Mouse (Mus musculus) T-helper 1 cell (primary cell): ENCODE measurements around the gene Gm26897.

Experiments used
- in situ Hi-C: fragments of 300-600 bp; cut with MboI, MseI; formaldehyde crosslinking; loops from one replicate; pipeline ENCODE4 v1.15.1; 2025; ENCODE audit warnings: high pct_unique_total_duplicates

The Gm26897 gene

DNA sequence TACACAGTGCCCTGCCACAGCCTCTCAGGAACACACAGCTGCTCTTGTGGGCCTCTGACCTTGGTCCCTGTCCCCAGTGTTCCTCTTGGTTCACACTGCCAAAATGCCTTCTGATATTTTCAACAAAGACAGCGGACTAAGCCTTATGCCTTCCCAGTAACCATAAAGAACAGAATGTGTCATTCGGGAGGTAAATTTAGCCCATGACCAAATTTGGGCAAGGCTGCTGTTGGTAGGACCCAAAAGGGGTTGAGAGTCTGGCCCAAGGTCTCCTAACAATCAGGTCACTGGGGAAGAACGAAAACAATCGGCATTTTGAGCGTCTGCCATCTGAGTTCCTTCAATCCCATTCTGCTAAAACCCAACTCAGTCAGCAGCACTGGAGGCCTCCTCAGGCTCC lies 15.9 kb downstream of the Gm26897 start:
- in situ Hi-C loops = no loop called here

DNA sequence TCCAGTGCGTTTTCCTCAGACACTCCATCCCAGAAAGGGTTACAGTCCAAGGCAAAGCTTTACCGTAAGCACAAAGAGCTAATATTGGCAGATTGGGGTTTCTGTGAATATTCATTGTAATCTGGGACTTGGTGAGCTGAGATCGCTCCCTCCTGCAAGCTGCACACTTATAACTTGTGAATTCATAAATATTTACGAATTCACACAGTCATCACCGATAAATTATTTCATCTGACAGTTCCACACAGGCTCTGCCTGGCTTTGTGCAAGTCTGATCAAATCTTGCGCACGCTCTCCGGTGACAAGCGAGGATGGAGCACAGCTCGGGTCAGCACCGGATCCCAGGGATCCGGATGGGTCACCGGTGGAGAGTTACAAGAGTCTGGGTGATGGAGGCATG lies 16.4 kb downstream of the Gm26897 start:
- in situ Hi-C loops = no loop called here

DNA sequence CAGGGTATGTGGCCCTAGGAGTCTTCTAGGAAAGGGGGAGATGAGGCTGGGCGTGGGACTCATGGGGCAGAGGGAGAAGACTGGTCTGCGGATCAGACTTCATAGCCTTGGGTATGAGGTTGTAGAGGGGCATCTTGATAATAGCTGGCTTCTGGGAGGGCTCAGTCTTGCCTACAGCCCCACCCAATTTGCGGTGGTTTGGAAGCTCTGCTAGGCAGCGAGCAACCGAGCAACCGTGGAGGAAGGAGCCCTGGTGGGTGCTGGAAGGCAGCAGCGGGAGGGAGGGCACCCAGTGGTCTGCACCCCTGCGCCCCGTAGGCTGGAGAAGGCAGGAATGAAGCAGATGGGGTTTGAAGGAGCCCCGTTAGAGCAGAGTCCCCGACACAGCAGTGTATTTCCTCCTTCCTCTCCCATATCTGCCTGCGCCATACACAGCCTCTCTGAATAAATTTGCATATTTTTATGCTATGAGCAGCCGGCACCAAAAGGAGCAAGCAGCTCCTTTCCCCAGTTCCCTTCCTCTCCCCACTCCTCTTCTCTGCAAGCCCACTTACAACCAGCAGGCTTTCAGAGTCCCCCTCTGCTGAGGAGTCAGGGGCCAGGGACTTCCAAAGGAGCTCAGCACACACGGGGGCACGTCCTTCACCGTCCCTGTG lies 20.9 kb downstream of the Gm26897 start:
- in situ Hi-C loops = no loop called here

DNA sequence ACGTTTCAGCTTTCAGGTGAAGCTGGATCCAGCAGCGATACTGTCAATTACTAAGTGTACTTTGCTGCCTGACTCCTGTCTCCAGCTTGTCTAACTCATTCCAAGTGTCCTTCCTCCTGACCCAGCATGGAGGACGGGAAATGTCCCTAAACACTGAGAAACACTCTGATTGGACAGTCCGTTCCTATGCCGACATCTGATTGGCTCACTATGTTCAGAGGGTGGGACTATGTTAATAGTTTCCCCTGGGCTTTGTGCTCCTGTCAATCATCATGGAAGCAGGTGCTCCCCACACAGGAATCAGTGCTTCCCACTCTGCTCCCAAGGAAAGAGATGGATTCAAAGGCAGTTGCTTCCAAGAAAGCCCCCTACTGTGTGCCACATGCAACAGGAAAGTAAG lies 21.6 kb downstream of the Gm26897 start:
- in situ Hi-C loops = no loop called here

DNA sequence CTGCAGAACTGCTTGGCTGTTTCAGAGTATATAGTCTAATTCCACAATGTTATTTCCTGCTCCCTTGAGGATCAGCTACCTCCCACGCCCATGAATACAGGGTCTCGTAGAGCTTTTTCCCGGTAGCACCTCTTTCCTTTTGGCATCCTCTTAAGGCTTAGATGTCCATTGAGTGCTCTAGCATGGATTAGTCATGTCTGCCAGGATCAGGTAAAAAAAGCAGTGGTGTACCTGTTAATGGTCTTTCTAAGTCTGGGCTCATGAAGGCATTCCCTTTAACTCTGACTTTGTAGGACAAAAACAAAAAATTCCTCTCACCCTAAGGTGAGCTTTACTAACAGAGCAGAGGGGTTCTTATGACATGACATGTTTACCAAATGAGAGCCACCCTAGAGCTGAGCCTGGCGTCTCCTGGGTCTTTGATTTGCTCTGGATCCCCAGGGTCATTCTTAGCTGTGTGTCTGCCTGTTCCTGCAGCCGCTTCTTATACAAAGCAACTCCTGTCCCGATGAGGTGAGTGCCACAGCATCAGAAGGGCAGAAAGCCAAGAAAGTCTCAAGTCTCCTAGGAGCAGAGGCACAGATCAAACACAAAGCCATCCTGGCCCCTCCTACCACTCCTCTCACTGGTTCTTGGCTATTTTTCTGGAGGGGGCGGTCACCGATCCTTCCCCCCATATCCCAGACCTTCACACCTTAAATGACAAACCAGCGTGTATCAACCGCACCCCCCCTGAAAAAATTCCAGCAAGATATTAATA lies 27.2 kb downstream of the Gm26897 start:
- in situ Hi-C loops = no loop called here

DNA sequence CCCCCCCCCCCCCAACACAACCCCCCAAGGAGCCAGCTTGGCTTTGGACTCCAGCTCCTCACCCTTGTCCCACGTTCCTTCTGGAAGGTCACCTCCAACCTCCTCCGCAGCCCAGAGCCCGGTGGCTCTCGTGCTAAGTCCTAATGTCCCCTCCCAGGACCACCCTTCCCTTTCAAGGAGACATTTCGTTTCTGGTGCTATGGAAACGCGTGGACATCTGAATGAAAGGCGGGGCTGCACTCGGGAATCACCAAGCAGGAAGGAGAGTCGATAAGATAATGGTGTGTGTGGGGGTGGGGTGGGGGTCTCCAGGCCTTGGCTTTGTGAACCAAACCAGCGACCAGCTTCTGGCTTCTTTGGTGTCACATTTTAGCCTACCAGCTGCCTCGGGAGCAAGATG lies 27.9 kb downstream of the Gm26897 start:
- in situ Hi-C loops = no loop called here

DNA sequence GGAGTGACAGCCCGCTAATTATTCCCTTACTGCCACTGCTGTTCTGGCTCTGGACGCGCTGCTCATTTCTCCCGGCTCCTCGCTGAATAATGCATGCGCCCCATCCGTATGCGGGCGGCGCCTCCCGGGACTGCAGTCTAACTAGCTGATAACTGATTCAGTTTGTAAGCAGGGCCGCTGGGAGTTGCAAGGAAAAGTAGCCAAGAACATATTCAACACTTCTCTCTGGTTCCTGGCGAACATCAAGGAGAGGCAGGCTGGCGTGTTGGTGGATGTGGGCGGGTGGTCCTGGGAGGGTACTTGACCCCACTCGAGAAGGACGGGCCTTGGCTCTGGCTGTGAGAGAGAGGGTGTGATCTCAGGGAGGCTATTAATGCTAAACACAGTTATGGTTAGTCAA lies 28.4 kb downstream of the Gm26897 start:
- in situ Hi-C loops = no loop called here

DNA sequence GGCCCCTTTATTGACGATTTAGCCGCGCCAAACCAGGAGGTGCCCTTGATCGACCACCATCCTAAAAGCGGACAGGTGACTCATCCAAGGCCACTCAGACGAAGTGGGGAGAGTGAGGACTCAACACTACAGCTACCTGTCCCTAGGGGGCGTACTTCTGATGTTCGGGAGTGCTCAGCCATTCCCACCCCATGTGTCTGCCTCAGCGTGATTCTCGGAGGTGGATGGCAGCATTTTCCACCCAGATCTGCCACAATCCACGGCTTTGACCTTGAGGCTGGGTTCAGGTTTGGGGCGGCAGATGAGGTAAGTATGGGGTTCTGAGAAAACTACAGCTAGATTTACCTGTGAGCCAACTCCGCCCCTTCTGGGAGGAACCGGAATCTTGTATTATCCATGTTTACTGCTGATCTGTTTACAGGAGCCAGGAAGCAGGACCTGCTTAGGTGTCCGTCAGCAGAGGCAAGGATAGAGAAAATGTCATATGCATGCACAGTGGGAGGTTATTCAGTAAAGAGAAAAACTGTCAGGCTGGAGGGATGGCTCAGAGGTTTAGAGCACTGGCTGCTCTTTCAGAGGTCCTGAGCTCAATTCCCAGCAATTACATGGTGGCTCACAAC lies 32.1 kb downstream of the Gm26897 start:
- in situ Hi-C loops = no loop called here

DNA sequence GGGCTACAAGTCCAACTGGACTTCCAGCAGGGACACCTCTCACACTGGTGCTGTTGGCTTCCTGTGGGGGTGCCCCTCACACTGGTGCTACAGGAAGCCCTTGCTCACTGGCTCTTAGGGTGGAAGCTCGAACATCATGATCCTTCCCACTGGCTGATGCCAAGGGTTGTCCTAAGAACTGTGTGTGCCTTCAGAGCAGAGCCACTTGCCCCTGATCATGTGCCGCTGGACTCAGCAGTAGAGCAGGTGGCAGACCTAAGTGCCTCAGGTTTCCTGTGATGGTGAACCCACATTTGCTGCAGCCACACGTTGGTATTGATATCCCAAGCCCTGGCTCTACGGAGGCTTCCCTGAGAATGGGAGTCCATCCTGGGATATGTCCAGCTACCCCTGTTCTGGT lies 33.0 kb downstream of the Gm26897 start:
- in situ Hi-C loops = no loop called here

DNA sequence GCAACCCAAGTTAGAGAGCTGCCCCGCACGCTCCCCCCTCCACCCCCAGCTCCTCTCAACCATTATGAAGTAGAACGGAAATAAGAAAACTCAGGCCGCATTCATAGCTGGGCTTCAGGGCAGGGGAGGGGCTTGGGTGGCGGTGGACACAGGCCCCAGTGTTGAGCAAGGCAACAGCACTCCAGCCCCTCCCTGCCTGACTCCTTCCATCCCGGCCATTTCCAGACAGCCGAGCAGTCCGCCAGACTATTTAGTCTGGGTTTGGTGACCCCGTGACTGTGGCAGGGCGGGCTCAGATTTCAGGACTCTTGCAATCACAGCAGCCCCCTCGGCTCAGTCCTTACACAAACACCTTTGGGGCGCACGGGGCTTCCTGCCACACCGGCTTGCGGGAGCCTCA lies 36.5 kb downstream of the Gm26897 start:
- in situ Hi-C loops = no loop called here

DNA sequence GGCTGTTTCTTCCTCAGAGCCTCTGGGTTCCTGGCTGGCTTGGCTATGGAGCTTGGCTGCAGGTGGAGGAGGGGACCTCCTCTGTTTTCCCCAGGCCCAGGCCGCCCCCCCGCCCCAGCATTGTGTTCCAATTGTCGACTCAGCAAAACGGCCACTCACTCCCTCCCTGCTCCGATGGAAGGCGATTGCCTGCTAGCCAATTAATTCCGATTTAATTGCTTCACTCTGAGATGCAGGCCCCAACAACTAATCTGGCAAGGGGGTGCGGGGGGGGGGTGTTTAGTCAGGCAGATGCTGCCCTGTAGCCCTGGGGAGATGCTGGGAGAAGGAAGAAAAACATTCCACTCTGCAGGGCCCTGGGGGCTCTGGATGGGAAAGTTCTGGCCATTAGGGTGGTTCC lies 38.4 kb downstream of the Gm26897 start:
- in situ Hi-C loops = no loop called here

DNA sequence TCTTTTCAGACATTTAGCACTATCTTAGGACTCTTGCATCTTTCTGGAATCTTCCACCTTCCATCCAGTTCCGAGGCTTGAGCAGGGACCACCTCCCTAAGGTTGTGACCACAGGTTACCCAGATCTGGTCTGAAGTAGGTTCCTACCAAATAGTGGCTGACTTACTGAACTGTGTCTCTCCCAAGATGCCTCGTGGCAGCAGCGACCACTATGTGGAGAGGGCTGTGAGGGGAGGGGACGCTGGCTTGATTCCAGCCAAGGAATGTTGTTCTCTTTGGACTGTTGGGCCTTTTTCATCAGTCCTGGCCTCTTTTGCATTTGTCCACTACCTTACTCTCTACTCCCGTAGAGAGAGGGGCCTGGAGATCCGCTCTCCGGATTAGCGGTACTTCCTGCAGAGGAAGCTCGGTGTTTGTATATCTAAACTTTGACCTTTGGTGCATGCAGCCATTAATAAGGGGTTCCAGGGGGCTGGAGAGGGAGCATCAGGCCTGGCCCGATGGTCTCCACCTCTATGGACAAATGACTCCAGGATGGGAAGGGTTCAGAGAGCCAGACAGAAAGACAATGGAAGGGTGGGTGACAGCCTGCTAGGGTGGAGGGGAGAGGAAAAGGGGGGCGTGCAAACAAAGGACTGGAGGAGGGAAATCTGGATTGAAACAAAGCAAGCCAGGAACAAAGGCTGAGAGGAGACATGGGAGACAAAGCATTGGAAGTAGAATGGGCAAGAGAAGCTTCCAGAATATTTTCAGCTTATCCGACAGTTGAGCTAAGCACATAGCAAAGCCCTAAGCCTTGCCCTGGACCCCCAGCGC lies 39.1 kb downstream of the Gm26897 start:
- in situ Hi-C loops = no loop called here

DNA sequence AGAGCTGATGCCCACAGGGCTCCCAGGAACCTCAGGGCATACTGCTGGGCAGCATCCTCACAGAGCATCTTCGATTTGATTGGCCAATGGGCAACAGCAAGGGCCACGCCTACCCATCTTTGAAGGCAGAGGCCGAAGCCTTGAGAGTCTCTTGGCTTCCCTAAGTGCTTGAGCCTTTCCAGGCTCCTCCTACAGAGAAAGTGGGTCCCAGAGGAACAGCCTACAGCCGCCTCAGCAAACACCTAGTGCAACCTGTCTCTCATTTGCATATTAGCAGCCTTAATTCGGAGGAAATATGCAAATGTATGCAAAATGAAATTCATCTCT lies 39.6 kb downstream of the Gm26897 start:
- in situ Hi-C loops = no loop called here

DNA sequence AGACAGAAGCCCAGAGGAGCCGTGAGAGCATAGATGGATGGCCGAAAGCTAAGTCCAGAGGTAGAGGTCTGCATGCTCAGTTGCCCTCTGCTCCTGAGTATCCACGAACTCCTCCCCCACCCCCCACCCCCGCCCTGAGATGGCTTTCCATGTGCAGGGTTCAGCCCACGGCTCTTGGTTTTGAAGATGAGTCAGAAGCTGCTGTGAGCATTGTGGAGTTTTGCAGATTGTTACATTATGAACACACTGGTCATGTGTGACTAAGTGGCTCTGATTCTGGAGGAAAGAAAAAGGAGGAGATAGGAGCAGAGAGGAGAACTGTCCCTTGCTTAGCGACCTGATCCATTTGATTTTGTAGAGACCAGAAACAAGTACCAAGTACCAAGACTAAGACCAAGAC lies 42.5 kb downstream of the Gm26897 start:
- in situ Hi-C loops = no loop called here

DNA sequence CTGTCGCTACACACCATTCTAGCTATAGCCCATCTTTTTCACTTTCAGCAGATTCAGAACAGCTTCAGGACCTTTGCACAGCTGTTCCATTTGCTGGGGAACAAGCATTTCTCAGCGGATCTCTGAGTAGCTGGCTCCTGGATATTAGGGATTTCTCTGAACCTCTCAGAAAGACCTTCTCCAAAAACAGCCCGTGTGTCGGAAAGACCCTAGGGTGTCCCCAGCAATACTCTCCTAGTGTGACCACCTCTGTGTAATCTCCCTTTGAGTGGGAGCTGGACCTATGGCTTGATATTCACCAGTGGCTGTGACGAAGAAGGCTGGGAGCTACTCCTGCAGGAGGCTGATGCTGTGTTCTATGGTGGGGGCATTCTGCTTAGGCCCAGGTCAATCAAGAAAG lies 44.4 kb downstream of the Gm26897 start:
- in situ Hi-C loops = no loop called here

DNA sequence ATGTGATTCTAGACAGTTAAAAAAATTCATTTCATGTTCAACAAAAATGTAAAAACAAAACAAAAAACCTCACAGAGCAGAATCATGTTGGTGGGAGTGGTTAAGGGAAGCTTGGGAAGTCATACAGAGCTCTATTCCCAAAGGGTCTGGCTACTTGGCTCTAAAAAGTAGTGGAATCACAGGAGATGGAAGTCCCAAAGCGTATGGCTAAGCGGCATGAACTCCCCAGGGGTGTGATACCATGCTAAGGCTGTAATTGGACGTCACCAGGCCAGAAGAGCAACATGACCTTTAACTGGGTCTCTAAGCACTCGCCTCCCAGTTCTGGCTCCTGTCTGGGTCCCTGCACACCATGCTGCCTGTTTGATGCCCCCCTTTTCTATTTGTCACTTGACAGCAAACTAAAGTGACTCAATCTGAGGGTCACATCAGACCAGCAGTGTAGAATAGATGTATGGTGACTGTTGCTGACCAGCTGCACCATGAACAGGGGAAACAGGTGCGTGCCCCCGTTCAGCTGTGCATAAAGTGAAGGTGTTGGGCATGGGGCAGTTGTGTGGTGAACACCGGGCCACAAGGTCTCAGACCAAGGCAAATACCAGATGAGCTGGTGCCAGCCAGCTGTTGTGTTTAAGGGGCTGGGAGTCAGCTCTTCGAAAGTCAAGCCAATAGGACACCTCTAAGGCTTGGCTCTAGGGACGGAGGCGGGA lies 46.2 kb downstream of the Gm26897 start:
- in situ Hi-C loops = no loop called here
